Mouse (Mus musculus): ENCODE data around the gene Ankzf1. TPM values are rescaled to one million over a fixed set of nuclear protein-coding genes. Genes with fewer than 3 reads are reported as not detected.

Gene Ankzf1
- polyA plus RNA-seq, 1 experiment from 2014 or later = 16.8 TPM

GRCm38 (mm10) chr1:75181377-75181870, 10.5 kb upstream of the Ankzf1 start:
- Histone ChIP-seq H3K9me3 (replicated peaks; ENCODE audit: control insufficient read depth, low read length) (no peaks in the 10 kb centered on the region), H3K27ac (replicated peaks; ENCODE audit: low read depth, low read length) (no peak overlapping the region), H3K36me3 (replicated peaks; ENCODE audit: control insufficient read depth, insufficient read depth, low read depth, low read length) (peaks cover 2% of the 10 kb centered on the region), H3K4me2 (ENCODE audit: low read depth, low read length) (no peak overlapping the region), H3K27me3 (ENCODE audit: control insufficient read depth, insufficient read depth, low read length) (no peaks in the 10 kb centered on the region), H3K4me3 (ENCODE audit: low read depth, low read length) (no peak overlapping the region), H3K4me1 (ENCODE audit: control insufficient read depth, insufficient read depth, low read length) (0 out of 2 replicates have a peak, but pooled peaks cover 3% of the 10 kb centered on the region), H3K9ac (replicated peaks; ENCODE audit: low read length) (no peak overlapping the region)
- DNase-seq (ENCODE audit: low spot score) (no peak), ATAC-seq (replicated peaks; ENCODE audit: insufficient number of reproducible peaks, low FRiP score, low TSS enrichment, low read depth) (no peak)
- WGBS = 81% methylated on average over 4 of the region's 4 CpGs

DNA sequence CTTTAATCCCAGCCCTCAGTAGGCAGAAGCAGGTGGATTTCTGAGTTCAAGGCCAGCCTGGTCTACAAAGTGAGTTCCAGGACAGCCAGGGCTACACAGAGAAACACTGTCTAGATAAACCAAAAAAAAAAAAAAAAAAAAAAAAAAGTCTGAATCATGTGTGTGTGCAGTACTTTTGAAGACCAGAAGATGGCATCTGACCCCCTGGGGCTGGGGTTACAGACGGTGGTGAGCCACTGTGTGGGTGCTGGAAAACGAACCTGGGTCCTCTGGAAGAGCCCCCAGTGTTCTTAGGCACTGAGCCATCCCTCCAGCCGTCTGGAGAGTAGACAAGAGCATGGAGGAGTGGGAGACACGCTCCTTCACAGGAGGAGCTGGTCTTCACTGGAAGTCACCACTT, 9.8 kb upstream of the Ankzf1 start:
- Histone ChIP-seq H3K36me3 (replicated peaks; ENCODE audit: control insufficient read depth, insufficient read depth, low read depth, low read length) (peaks cover 2% of the 10 kb centered on the region), H3K27me3 (ENCODE audit: control insufficient read depth, insufficient read depth, low read length) (no peaks in the 10 kb centered on the region), H3K4me1 (ENCODE audit: control insufficient read depth, insufficient read depth, low read length) (0 out of 2 replicates have a peak, but pooled peaks cover 3% of the 10 kb centered on the region), H3K4me2 (ENCODE audit: low read depth, low read length) (no peak overlapping the region), H3K9me3 (replicated peaks; ENCODE audit: control insufficient read depth, low read length) (no peaks in the 10 kb centered on the region), H3K27ac (replicated peaks; ENCODE audit: low read depth, low read length) (no peak overlapping the region), H3K9ac (replicated peaks; ENCODE audit: low read length) (no peak overlapping the region), H3K4me3 (ENCODE audit: low read depth, low read length) (no peak overlapping the region)
- DNase-seq (ENCODE audit: low spot score) = no peak
- ATAC-seq (replicated peaks; ENCODE audit: insufficient number of reproducible peaks, low FRiP score, low TSS enrichment, low read depth) = no peak
- WGBS = 74% methylated on average over 4 of the region's 4 CpGs

- Histone ChIP-seq H3K4me1 (ENCODE audit: control insufficient read depth, insufficient read depth, low read length) (no peaks in the 10 kb centered on the region), H3K36me3 (replicated peaks; ENCODE audit: control insufficient read depth, insufficient read depth, low read depth, low read length) (peaks cover 2% of the 10 kb centered on the region), H3K9ac (replicated peaks; ENCODE audit: low read length) (no peak overlapping the region), H3K4me2 (ENCODE audit: low read depth, low read length) (no peak overlapping the region), H3K9me3 (replicated peaks; ENCODE audit: control insufficient read depth, low read length) (no peaks in the 10 kb centered on the region), H3K27ac (replicated peaks; ENCODE audit: low read depth, low read length) (no peak overlapping the region), H3K27me3 (ENCODE audit: control insufficient read depth, insufficient read depth, low read length) (no peaks in the 10 kb centered on the region), H3K4me3 (ENCODE audit: low read depth, low read length) (no peak overlapping the region)
- ATAC-seq (replicated peaks; ENCODE audit: insufficient number of reproducible peaks, low FRiP score, low TSS enrichment, low read depth) (no peak), DNase-seq (ENCODE audit: low spot score) (no peak)
- 94% methylated on average over 11 of the region's 11 CpGs for WGBS
Observed at GRCm38 (mm10) chr1:75185495-75185894, 6.5 kb upstream of the Ankzf1 start.

GRCm38 (mm10) chr1:75187126-75187525, 4.8 kb upstream of the Ankzf1 start:
- Histone ChIP-seq H3K27ac (replicated peaks; ENCODE audit: low read depth, low read length) (no peak overlapping the region), H3K4me3 (ENCODE audit: low read depth, low read length) (no peak overlapping the region), H3K4me2 (ENCODE audit: low read depth, low read length) (no peak overlapping the region), H3K27me3 (ENCODE audit: control insufficient read depth, insufficient read depth, low read length) (no peaks in the 10 kb centered on the region), H3K9me3 (replicated peaks; ENCODE audit: control insufficient read depth, low read length) (no peaks in the 10 kb centered on the region), H3K36me3 (replicated peaks; ENCODE audit: control insufficient read depth, insufficient read depth, low read depth, low read length) (peaks cover 2% of the 10 kb centered on the region; the same call in 1 of the 2 replicates), H3K4me1 (ENCODE audit: control insufficient read depth, insufficient read depth, low read length) (no peaks in the 10 kb centered on the region), H3K9ac (replicated peaks; ENCODE audit: low read length) (no peak overlapping the region)
- DNase-seq (ENCODE audit: low spot score) (no peak), ATAC-seq (replicated peaks; ENCODE audit: insufficient number of reproducible peaks, low FRiP score, low TSS enrichment, low read depth) (no peak)

DNA sequence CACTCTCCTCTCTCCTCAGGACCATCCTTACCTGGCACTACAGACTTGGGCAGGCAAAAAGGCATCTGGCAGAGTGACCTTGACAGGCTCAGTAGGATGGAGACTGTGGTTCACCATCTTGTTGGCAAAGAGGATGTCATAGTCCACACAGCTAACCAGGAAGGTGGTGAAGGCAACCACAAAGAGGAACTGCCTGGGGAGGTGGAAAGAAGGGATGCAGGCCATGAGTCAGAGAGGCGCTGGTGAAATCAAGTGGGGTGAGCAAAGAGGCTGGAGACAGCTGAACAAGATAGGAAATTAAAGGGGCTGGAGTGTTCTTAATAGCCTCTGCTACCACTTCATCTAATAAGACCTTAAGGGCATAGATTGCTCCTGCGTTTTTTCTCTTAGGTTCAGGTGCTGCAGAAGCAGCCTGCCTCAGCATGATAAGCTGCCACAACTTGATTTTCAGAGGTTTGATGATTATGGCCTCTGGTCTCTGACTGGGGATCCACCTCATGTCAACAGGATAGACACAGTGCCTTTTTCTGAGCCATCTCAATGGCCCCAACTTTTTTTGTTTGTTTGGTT, 4.0 kb upstream of the Ankzf1 start:
- 88% methylated on average over 2 of the region's 2 CpGs for WGBS

DNA sequence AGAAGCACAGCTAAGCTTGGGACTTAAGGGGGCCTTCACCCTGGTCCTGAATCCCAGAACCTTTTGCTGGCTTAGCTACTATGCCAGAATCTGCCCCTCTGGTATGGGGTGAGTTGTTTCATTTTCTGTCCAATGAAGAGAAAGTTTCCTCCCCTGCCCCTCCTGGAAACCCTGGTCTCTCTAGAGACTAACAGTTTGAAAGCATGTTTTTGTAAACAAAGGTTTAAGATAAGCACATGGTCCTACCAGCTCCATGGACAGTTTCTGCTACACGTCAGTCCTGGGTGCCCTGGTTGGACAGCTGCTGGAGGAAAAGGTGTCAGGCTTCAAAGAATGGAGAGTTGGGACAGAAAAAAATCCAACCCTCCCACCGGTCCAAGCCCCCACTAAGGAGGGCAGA, 1.4 kb upstream of the Ankzf1 start:
- Histone ChIP-seq H3K36me3 (replicated peaks; ENCODE audit: control insufficient read depth, insufficient read depth, low read depth, low read length) (no peaks in the 10 kb centered on the region), H3K27me3 (ENCODE audit: control insufficient read depth, insufficient read depth, low read length) (no peaks in the 10 kb centered on the region), H3K4me1 (ENCODE audit: control insufficient read depth, insufficient read depth, low read length) (no peaks in the 10 kb centered on the region), H3K4me3 (ENCODE audit: low read depth, low read length) (no peak overlapping the region), H3K27ac (replicated peaks; ENCODE audit: low read depth, low read length) (no peak overlapping the region), H3K4me2 (ENCODE audit: low read depth, low read length) (no peak overlapping the region), H3K9me3 (replicated peaks; ENCODE audit: control insufficient read depth, low read length) (no peaks in the 10 kb centered on the region), H3K9ac (replicated peaks; ENCODE audit: low read length) (no peak overlapping the region)
- DNase-seq (ENCODE audit: low spot score) (no peak), ATAC-seq (replicated peaks; ENCODE audit: insufficient number of reproducible peaks, low FRiP score, low TSS enrichment, low read depth) (no peak)
- WGBS = 60% methylated on average over 2 of the region's 2 CpGs

More for the DNA sequence above, 4.0 kb upstream of the Ankzf1 start:
- H3K9me3 ChIP-seq (replicated peaks; ENCODE audit: control insufficient read depth, low read length) = no peaks in the 10 kb centered on the region
- H3K4me2 ChIP-seq (ENCODE audit: low read depth, low read length) = no peak overlapping the region
- no peak overlapping the region for H3K9ac ChIP-seq (replicated peaks; ENCODE audit: low read length)
- DNase-seq (ENCODE audit: low spot score) (no peak), ATAC-seq (replicated peaks; ENCODE audit: insufficient number of reproducible peaks, low FRiP score, low TSS enrichment, low read depth) (no peak)
- H3K27ac ChIP-seq (replicated peaks; ENCODE audit: low read depth, low read length) = no peak overlapping the region
- H3K27me3 ChIP-seq (ENCODE audit: control insufficient read depth, insufficient read depth, low read length) = no peaks in the 10 kb centered on the region
- H3K36me3 ChIP-seq (replicated peaks; ENCODE audit: control insufficient read depth, insufficient read depth, low read depth, low read length) = no peaks in the 10 kb centered on the region; the same call in 1 of the 2 replicates
- H3K4me3 ChIP-seq (ENCODE audit: low read depth, low read length) = no peak overlapping the region
- H3K4me1 ChIP-seq (ENCODE audit: control insufficient read depth, insufficient read depth, low read length) = no peaks in the 10 kb centered on the region

DNA sequence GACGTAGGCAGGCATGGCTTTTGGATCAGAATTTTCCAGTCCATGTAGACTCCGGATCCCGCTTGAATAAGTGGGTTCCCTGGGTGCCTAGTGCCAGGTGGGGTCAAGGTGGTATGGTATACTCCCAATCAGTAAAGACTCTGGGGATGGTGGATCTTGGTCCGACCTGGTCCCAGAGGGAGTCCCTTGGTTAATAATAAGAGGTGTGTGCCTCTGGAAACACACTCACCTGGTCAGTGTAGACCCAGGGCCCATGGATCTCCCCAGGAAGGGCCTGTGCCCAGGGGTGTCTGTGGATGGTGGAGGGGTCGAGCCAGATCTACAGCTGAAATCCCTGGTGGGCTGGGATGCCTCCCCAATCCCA, 711 bp upstream of the Ankzf1 start:
- H3K4me3 ChIP-seq (ENCODE audit: low read depth, low read length) = peak overlapping the region; percentile 70
- H3K4me2 ChIP-seq (ENCODE audit: low read depth, low read length) = peak overlapping the region; percentile 75
- no peaks in the 10 kb centered on the region for H3K36me3 ChIP-seq (replicated peaks; ENCODE audit: control insufficient read depth, insufficient read depth, low read depth, low read length)
- H3K9me3 ChIP-seq (replicated peaks; ENCODE audit: control insufficient read depth, low read length) = no peaks in the 10 kb centered on the region
- ATAC-seq (replicated peaks; ENCODE audit: insufficient number of reproducible peaks, low FRiP score, low TSS enrichment, low read depth) (no peak; the same call in 1 of the 2 replicates), DNase-seq (ENCODE audit: low spot score) (no peak)
- no peaks in the 10 kb centered on the region for H3K4me1 ChIP-seq (ENCODE audit: control insufficient read depth, insufficient read depth, low read length)
- 49% methylated on average over 5 of the region's 5 CpGs for WGBS
- H3K9ac ChIP-seq (replicated peaks; ENCODE audit: low read length) = peak overlapping the region; percentile 65
- no peaks in the 10 kb centered on the region for H3K27me3 ChIP-seq (ENCODE audit: control insufficient read depth, insufficient read depth, low read length)
- no peak overlapping the region; the same call in 1 of the 2 replicates for H3K27ac ChIP-seq (replicated peaks; ENCODE audit: low read depth, low read length)

GRCm38 (mm10) chr1:75192452-75192851, 501 bp downstream of the Ankzf1 start:
- Histone ChIP-seq H3K4me1 (ENCODE audit: control insufficient read depth, insufficient read depth, low read length) (no peaks in the 10 kb centered on the region), H3K36me3 (replicated peaks; ENCODE audit: control insufficient read depth, insufficient read depth, low read depth, low read length) (no peaks in the 10 kb centered on the region; the same call in 1 of the 2 replicates), H3K27ac (replicated peaks; ENCODE audit: low read depth, low read length) (peak overlapping the region; percentile 64), H3K4me3 (ENCODE audit: low read depth, low read length) (peak overlapping the region; percentile 70), H3K27me3 (ENCODE audit: control insufficient read depth, insufficient read depth, low read length) (no peaks in the 10 kb centered on the region), H3K9me3 (replicated peaks; ENCODE audit: control insufficient read depth, low read length) (no peaks in the 10 kb centered on the region), H3K4me2 (ENCODE audit: low read depth, low read length) (peak overlapping the region; percentile 93), H3K9ac (replicated peaks; ENCODE audit: low read length) (peak overlapping the region; percentile 79)
- WGBS = 1% methylated on average over 19 of the region's 19 CpGs
- ATAC-seq (replicated peaks; ENCODE audit: insufficient number of reproducible peaks, low FRiP score, low TSS enrichment, low read depth) (no peak), DNase-seq (ENCODE audit: low spot score) (peak; percentile 15)
